Mouse (Mus musculus): ENCODE results near the gene Cysrt1. TPM values are rescaled to one million over a fixed set of nuclear protein-coding genes. Genes with fewer than 3 reads are reported as not detected.

Gene Cysrt1
- total RNA-seq (2021) = not detected

- intact Hi-C loops (cut with DNase I) = no loop called here
- peak; percentile 54 to 55 for DNase-seq (ENCODE audit: low spot score in 2 of 2)
These were observed at the start of gene Cysrt1, which contains the start of gene Rnf208 for GRCm38 (mm10) chr2:25242101-25242506. Cysrt1 (minus strand) TSS chr2:25242452. Rnf208 (plus strand) TSS chr2:25242255.

- intact Hi-C loops (cut with DNase I) = no loop called here
- DNase-seq (ENCODE audit: low spot score in 2 of 2) = no peak
These were observed 49.2 kb upstream of the Cysrt1 start for GRCm38 (mm10) chr2:25291184-25292053.

DNA sequence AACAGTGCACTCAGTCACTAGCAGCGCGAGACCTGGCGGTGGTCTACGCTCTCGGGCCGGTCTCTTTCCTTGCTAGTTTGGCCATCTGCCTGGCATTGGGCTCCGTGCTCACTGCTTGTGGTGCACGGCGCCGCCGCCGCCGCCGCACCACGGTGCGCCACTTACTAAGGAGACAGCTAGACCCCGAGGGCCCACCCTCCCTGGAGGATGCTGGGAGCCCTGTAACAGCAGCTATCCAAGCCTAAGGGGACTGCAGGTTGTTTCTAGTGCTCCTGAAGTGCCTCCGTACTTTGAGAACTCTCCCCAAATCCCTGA lies 48.5 kb upstream of the Cysrt1 start:
- peak in 1 of 2 experiments; percentile 62 for DNase-seq (ENCODE audit: low spot score in 2 of 2)
- intact Hi-C loops (cut with DNase I) = no loop called here

- intact Hi-C loops (cut with DNase I) = no loop called here
- peak; percentile 78 to 81 for DNase-seq (ENCODE audit: low spot score in 2 of 2)
These were observed 48.0 kb upstream of the Cysrt1 start for GRCm38 (mm10) chr2:25290101-25290815.

- peak in 1 of 2 experiments; percentile 50 for DNase-seq (ENCODE audit: low spot score in 2 of 2)
- intact Hi-C loops (cut with DNase I) = no loop called here
These were observed 47.4 kb upstream of the Cysrt1 start, which contains the start of gene Lrrc26 for GRCm38 (mm10) chr2:25289651-25290050. Lrrc26 (plus strand) TSS chr2:25289915.

GRCm38 (mm10) chr2:25288734-25289345 lies 46.6 kb upstream of the Cysrt1 start:
- intact Hi-C loops (cut with DNase I) = no loop called here
- no peak for DNase-seq (ENCODE audit: low spot score in 2 of 2)

DNA sequence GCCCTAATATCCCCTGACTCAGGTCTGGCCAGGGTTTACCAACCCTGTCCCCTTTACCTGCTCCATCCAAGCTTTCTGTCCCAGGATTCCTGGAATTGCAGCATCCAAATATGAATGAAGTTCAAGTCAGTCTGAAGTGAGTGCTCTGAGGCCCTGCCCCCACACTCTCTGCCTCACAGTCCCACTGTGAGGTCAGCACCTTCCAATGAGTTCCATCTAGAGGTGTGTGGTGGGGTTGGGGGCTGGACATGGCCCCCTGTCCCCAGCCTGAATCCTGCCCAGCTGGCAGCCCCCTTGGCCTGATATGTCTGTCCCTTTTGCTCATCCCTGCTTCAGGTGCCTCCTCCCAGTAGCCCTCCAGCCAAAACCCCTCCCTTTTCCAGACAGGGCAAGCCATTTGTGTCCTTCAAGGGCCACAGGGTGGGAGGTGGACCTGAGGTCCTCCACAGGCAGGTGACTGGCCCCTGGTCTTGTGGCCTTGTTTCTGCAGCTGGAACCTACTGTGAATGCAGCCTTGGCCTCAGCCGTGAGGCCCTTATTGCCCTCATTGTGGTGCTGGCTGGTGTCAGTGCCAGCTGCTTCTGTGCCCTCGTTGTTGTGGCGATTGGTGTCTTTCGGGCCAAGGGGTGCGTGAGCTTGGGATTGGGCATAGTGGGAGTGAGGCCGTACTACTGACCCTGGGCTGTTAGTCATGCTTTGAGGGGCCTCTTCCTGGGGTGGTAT lies 45.8 kb upstream of the Cysrt1 start, which contains the start of gene Tmem210:
Gene Tmem210 (plus strand): TSS at position 219 of the 723 bp plus-strand sequence.
- intact Hi-C loops (cut with DNase I) = no loop called here
- DNase-seq (ENCODE audit: low spot score in 2 of 2) = no peak

- no peak for DNase-seq (ENCODE audit: low spot score in 2 of 2)
- intact Hi-C loops (cut with DNase I) = no loop called here
These were observed 44.8 kb upstream of the Cysrt1 start for GRCm38 (mm10) chr2:25286837-25287636.

DNA sequence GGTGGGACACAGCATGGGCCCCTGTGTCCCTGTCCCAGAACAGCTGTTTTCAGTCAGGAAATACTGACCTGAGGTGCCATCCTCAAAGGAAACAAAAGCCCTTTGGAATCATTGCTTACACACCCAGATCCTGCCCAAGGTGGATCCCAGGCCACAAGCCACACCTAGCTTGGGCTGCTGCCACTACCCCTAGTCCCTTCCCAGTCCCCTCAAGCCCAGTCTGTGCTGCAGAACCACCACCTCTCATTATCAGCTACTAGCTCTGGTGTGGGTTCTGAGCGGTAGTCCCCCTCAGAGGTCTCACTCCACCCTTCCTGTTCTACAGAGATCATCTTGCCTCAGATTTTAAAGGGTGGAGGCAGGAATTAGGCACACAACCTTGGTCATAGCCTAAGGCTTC lies 44.1 kb upstream of the Cysrt1 start:
- intact Hi-C loops (cut with DNase I) = no loop called here
- DNase-seq (ENCODE audit: low spot score in 2 of 2) = no peak

DNA sequence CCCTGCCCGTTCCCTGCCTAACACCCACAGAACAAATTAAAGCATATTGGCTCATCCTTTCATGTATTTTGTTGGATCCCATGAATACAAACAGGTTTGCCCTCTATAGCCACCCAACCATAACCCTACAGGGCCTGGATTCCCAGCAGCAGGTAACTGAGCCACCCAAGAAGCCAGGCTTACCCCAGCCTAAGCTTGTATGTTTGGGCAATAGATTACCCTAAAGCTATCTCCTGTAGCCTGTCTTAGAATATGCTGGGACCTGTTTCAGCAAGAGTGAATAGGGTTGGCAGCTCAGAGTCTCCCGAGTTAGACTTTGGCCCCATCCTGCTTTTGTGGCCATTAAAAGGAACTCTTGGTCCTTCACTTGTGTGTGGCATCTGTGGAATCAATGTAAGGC lies 43.3 kb upstream of the Cysrt1 start:
- no peak for DNase-seq (ENCODE audit: low spot score in 2 of 2)
- intact Hi-C loops (cut with DNase I) = no loop called here

- peak in 1 of 2 experiments; percentile 81 for DNase-seq (ENCODE audit: low spot score in 2 of 2)
- intact Hi-C loops (cut with DNase I) = no loop called here
These were observed 37.0 kb upstream of the Cysrt1 start for GRCm38 (mm10) chr2:25278928-25279882.

DNA sequence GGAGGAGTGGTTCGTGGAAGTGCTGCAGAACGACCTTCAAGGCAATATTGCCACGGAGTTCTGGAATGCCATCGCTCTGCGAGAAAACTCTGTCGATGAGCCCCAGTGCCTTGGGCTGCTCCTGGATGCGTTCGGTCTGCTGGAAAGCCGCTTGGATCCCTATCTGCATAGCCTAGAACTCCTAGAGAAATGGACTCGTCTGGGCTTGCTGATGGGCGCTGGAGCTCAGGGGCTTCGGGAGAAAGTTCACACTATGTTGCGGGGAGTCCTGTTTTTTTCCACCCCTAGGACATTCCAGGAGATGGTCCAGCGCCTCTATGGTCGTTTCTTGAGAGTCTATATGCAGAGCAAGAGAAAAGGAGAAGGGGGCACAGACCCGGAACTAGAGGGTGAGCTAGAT lies 30.8 kb upstream of the Cysrt1 start:
- no peak for DNase-seq (ENCODE audit: low spot score in 2 of 2)
- intact Hi-C loops (cut with DNase I) = loop anchor here (5.0 kb wide), 1 partner anchor 81 kb away; no protein-coding TSS in a partner anchor

DNA sequence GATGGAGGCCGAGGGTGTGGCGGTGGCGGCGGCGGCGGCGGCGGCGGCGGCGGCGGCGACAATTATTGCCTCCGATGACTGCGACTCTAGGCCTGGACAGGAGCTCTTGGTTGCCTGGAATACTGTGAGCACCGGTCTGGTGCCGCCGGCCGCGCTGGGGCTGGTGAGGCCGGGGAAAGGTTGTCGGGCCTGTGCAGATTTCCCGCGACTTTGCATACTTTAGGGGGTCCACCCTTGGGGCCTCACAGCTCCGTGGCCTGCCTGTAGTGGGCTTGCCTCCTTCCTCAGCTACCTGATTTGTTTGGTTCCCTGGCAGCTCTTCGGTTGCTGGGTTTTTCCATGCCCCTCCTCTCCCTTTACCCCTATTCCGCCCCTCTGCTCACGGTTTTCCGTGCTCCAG lies 30.3 kb upstream of the Cysrt1 start:
- DNase-seq (ENCODE audit: low spot score in 2 of 2) = no peak
- intact Hi-C loops (cut with DNase I) = loop anchor here (1.0 to 5.0 kb wide), 2 partner anchors 60 to 80 kb away; partner anchors contain the start of gene Man1b1

DNA sequence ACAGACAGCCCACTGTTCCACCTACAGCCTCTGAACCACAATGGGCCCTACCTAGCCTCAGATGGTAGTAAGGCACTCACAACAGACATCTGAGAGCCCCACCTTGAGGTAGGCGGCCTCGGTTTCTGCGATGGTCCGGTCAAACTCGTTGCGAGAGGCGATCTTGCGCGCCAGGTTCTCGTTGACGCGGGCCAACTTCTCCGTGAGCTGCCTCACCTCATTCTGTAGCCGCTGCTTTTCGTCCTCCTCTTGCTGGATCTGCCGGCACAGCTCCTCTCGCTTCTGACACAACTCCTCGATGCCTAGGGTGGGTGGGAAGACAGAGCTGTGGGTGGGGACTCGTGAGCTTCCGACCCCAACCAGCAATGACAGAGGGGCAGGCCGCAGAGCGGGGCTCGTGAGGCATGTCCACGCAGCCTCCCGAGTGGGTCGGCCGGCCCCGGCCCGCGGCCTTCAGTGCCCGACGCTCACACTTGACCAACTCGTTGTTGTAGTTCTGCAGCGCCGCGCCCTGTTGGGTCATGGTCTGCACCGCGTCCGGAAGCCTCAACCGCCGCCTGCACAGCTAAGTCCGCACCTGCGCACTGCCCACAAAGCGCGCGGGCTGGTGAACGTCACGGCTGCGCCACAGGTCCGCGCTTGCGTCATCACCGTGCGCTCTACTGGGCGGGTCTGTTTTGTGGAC lies 29.7 kb upstream of the Cysrt1 start, which contains the start of the genes Ssna1 and Anapc2:
Gene Ssna1 (minus strand): TSS at position 612 of the 685 bp plus-strand sequence.
Gene Anapc2 (plus strand): TSS at position 652 of the 685 bp plus-strand sequence.
- intact Hi-C loops (cut with DNase I) = loop anchor here (1.0 to 5.0 kb wide), 3 partner anchors 9 to 80 kb away; partner anchors contain the start of gene Man1b1
- DNase-seq (ENCODE audit: low spot score in 2 of 2) = peak; percentile 98 to 99

DNA sequence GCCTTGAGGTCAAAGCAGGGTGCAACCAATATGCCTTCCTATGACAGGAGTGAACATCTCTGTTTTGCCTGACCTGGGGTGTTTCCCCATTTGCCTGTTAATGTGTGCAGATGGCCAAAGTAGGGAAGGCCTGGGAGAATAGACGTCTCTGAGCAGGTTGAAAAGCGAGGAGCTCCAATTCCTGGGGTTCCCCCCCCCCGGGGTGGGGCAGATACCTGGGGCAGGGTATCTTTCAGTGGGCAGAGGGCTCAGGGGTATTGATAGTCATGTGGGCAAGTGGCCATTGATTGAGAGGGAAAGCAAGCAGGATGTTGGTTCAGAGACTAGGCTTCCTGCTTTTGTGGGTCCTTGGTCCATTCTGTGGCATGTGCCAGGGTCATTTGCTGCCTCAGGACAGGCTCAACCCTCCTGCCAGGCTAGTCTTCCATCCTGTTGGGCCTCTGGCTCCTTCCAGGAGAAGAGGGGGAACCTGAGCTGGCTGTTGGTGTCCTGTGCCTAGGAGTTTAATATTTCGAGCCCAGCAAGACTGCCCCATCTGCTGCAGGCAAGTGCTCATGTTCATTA lies 25.6 kb upstream of the Cysrt1 start:
- intact Hi-C loops (cut with DNase I) = no loop called here
- DNase-seq (ENCODE audit: low spot score in 2 of 2) = no peak

- no peak for DNase-seq (ENCODE audit: low spot score in 2 of 2)
These were observed 25.0 kb upstream of the Cysrt1 start for GRCm38 (mm10) chr2:25267241-25267640.

More at GRCm38 (mm10) chr2:25267241-25267640, 25.0 kb upstream of the Cysrt1 start:
- intact Hi-C loops (cut with DNase I) = no loop called here
